Mouse (Mus musculus) small intestine, adult 2 months (tissue): ENCODE measurements at regions not wholly inside any gene's neighbourhood (a gene's known extent, or its start where the extent isn't known, plus 50 kb on each side); places are given as distances from the start of the nearest gene placed in this dataset.

Experiments
- CTCF ChIP-seq: fragments of 200-500 bp; IDR thresholded peaks from 2 replicates; pipeline ENCODE4 v1.5.1; 2012; ENCODE audit warnings: low read depth, mild to moderate bottlenecking, control low read depth, inconsistent platforms, low read length, moderate library complexity, mixed read lengths; ENCODE audit not compliant: insufficient replicate concordance, insufficient read length; ENCODE audit errors: extremely low read depth
- POLR2A ChIP-seq: fragments of 200-500 bp; IDR thresholded peaks from 2 replicates; pipeline ENCODE4 v1.6.1; 2012; ENCODE audit warnings: low read depth, mild to moderate bottlenecking, control low read depth, inconsistent platforms, low read length, moderate library complexity

GRCm38 (mm10) chr13:5008296-5008695 lies 399.3 kb upstream of the Akr1e1 start:
- no peak for TF ChIP-seq POLR2A
- TF ChIP-seq CTCF, result no peak
